In genomic region chr2:102820790-102821189, GRCm38 (mm10) we compare ENCODE assay signal across 18 mouse cellular contexts.
A peak's percentile ranks its signal among the peaks of the same experiment; 100 is the strongest.
DNase-seq lines count a peak whose midpoint lies in the region; ATAC-seq and TF ChIP-seq lines count a peak whose summit lies in the region.
"Had no signal": no experiment of that assay in that cellular context is flagged by ENCODE, and none has a peak within 500 bp of the region (broad histone marks: within the 10 kb centered on the region; RNA-seq: fewer than 3 reads in every experiment).

No protein-coding gene starts in this region.

- no peak overlapping the region for H3K4me2 ChIP-seq in hindbrain, embryonic 11.5 days (replicated peaks; ENCODE audit: low read depth, low read length)
- no peak overlapping the region for H3K4me2 ChIP-seq in CH12.LX (ENCODE audit: insufficient read depth, low read depth, poor library complexity, severe bottlenecking)
- no peak overlapping the region for H3K4me2 ChIP-seq in embryonic facial prominence, embryonic 13.5 days
- H3K4me2 ChIP-seq: heart, embryonic 13.5 days; liver, embryonic 13.5 days; lung, embryonic 15.5 days; midbrain, embryonic 12.5 days; stomach, embryonic 15.5 days had no signal

- TF ChIP-seq EP300 in CH12.LX (IDR thresholded peaks at IDR 0.05; ENCODE audit: low read length): no peak

- 0 out of 2 replicates have a peak overlapping the region, but pooled peaks have one; percentile 29 for H3K27ac ChIP-seq in hindbrain, embryonic 10.5 days
- no peak overlapping the region for H3K27ac ChIP-seq in hindbrain, embryonic 11.5 days (ENCODE audit: low read depth, low read length)
- H3K27ac ChIP-seq in CH12.LX (ENCODE audit: insufficient read depth, low read depth): no peak overlapping the region
- peak overlapping the region; percentile 35; the same call in 1 of the 2 replicates for H3K27ac ChIP-seq in embryonic facial prominence, embryonic 13.5 days
- H3K27ac ChIP-seq in limb, embryonic 10.5 days: peak overlapping the region; percentile 87
- H3K27ac ChIP-seq: heart, embryonic 13.5 days; liver, embryonic 13.5 days; lung, embryonic 15.5 days; midbrain, embryonic 12.5 days; stomach, embryonic 15.5 days had no signal

- dilution Hi-C loops in CH12.LX (cut with MboI; ENCODE audit: extremely low pct_ligation_motif_present, extremely low pct_unique_long_range_greater_than_20kb, low sequenced_read_pairs): no loop called here

- no peak overlapping the region for H3K9ac ChIP-seq in hindbrain, embryonic 11.5 days (ENCODE audit: low read depth, low read length)
- H3K9ac ChIP-seq in CH12.LX (ENCODE audit: insufficient read depth, low read depth): no peak overlapping the region
- no peak overlapping the region for H3K9ac ChIP-seq in embryonic facial prominence, embryonic 13.5 days
- H3K9ac ChIP-seq: heart, embryonic 13.5 days; liver, embryonic 13.5 days; lung, embryonic 15.5 days; midbrain, embryonic 12.5 days; stomach, embryonic 15.5 days had no signal

- H3K4me3 ChIP-seq in hindbrain, embryonic 10.5 days: no peak overlapping the region
- H3K4me3 ChIP-seq in hindbrain, embryonic 11.5 days (ENCODE audit: low read depth, low read length): no peak overlapping the region
- no peak overlapping the region for H3K4me3 ChIP-seq in CH12.LX (replicated peaks in 1 of 3; ENCODE audit: low read depth in 2 of 3, low read length in 2 of 3, poor library complexity in 1 of 3)
- no peak overlapping the region for H3K4me3 ChIP-seq in embryonic facial prominence, embryonic 13.5 days
- H3K4me3 ChIP-seq in limb, embryonic 10.5 days: no peak overlapping the region
- H3K4me3 ChIP-seq: heart, embryonic 13.5 days; liver, embryonic 13.5 days; lung, embryonic 15.5 days; midbrain, embryonic 12.5 days; stomach, embryonic 15.5 days had no signal

- TF ChIP-seq CTCF in CH12.LX (conservative IDR thresholded peaks at IDR 0.05 in 1 of 2, IDR thresholded peaks at IDR 0.05 in 1 of 2; ENCODE audit: low read depth in 2 of 2, low read length in 2 of 2): no peak

- DNase-seq in hindbrain, embryonic 10.5 days (ENCODE audit: low spot score): no peak
- DNase-seq in hindbrain, embryonic 11.5 days (ENCODE audit: low spot score): no peak
- DNase-seq in CH12.LX (ENCODE audit: extremely low read depth): no peak
- DNase-seq in limb, embryonic 10.5 days (ENCODE audit: low spot score): no peak
- no peak for DNase-seq in frontal cortex, postnatal 10 days (ENCODE audit: low spot score in 2 of 2)
- DNase-seq in c-Kit-positive CD71-positive TER-119-positive erythroid progenitor cells, embryonic 14.5 days (ENCODE audit: low spot score): no peak
- no peak for DNase-seq in adrenal gland, adult (ENCODE audit: inconsistent age in 2 of 2, low spot score in 1 of 2)
- DNase-seq: adrenal gland, adult 2 months; B cell, adult 2 months; liver, embryonic 13.5 days; thymus, adult 18-20 months; thymus, postnatal 4 days had no signal

- in situ Hi-C loops in CH12.LX (cut with MboI; ENCODE audit: low pct_ligation_motif_present, low pct_unique_long_range_greater_than_20kb, low sequenced_read_pairs): no loop called here

- H3K27me3 ChIP-seq in hindbrain, embryonic 10.5 days (ENCODE audit: insufficient read depth, poor library complexity, severe bottlenecking): no peaks in the 10 kb centered on the region
- no peaks in the 10 kb centered on the region for H3K27me3 ChIP-seq in hindbrain, embryonic 11.5 days (ENCODE audit: control insufficient read depth, insufficient read depth, low read length)
- H3K27me3 ChIP-seq in CH12.LX (replicated peaks): no peaks in the 10 kb centered on the region
- H3K27me3 ChIP-seq in embryonic facial prominence, embryonic 13.5 days: no peaks in the 10 kb centered on the region
- no peaks in the 10 kb centered on the region for H3K27me3 ChIP-seq in limb, embryonic 10.5 days (ENCODE audit: low read depth, poor library complexity, severe bottlenecking)
- H3K27me3 ChIP-seq: heart, embryonic 13.5 days; liver, embryonic 13.5 days; lung, embryonic 15.5 days; midbrain, embryonic 12.5 days; stomach, embryonic 15.5 days had no signal

- WGBS in hindbrain, embryonic 10.5 days: 83% methylated on average over 8 of the region's 8 CpGs
- 85% methylated on average over 8 of the region's 8 CpGs for WGBS in hindbrain, embryonic 11.5 days
- WGBS in embryonic facial prominence, embryonic 13.5 days: 67% methylated on average over 8 of the region's 8 CpGs
- 84% methylated on average over 8 of the region's 8 CpGs for WGBS in limb, embryonic 10.5 days

- peaks cover 5% of the 10 kb centered on the region for H3K4me1 ChIP-seq in hindbrain, embryonic 10.5 days (replicated peaks)
- H3K4me1 ChIP-seq in hindbrain, embryonic 11.5 days (replicated peaks; ENCODE audit: control insufficient read depth, insufficient read depth, low read length): no peaks in the 10 kb centered on the region
- peaks cover 2 to 17% of the 10 kb centered on the region in 2 experiments; a peak in 2 of 4 replicates for H3K4me1 ChIP-seq in CH12.LX (ENCODE audit: control insufficient read depth in 1 of 2, insufficient read depth in 2 of 2)
- H3K4me1 ChIP-seq in embryonic facial prominence, embryonic 13.5 days: peaks cover 21% of the 10 kb centered on the region
- peaks cover 26% of the 10 kb centered on the region for H3K4me1 ChIP-seq in limb, embryonic 10.5 days
- H3K4me1 ChIP-seq: heart, embryonic 13.5 days; liver, embryonic 13.5 days; lung, embryonic 15.5 days; stomach, embryonic 15.5 days had no signal

- no peaks in the 10 kb centered on the region for H3K36me3 ChIP-seq in hindbrain, embryonic 10.5 days
- no peaks in the 10 kb centered on the region for H3K36me3 ChIP-seq in hindbrain, embryonic 11.5 days (ENCODE audit: control insufficient read depth, insufficient read depth, low read length)
- peaks cover 79 to 99% of the 10 kb centered on the region in 2 experiments for H3K36me3 ChIP-seq in CH12.LX (replicated peaks in 1 of 2; ENCODE audit: control insufficient read depth in 1 of 2, insufficient read depth in 1 of 2, low read length in 1 of 2)
- peaks cover 3% of the 10 kb centered on the region; the same call in 1 of the 2 replicates for H3K36me3 ChIP-seq in embryonic facial prominence, embryonic 13.5 days
- H3K36me3 ChIP-seq in limb, embryonic 10.5 days: no peaks in the 10 kb centered on the region
- H3K36me3 ChIP-seq: midbrain, embryonic 12.5 days; stomach, embryonic 15.5 days had no signal

- ATAC-seq in hindbrain, embryonic 11.5 days (ENCODE audit: low FRiP score): no peak
- no peak for ATAC-seq in embryonic facial prominence, embryonic 13.5 days (ENCODE audit: insufficient number of reproducible peaks, insufficient read depth, low FRiP score, low TSS enrichment, low read depth)
- ATAC-seq: forebrain, embryonic 14.5 days had no signal

- TF ChIP-seq RAD21 in CH12.LX (IDR thresholded peaks at IDR 0.05; ENCODE audit: low read depth, low read length): no peak

- no peaks in the 10 kb centered on the region for H3K9me3 ChIP-seq in hindbrain, embryonic 10.5 days
- H3K9me3 ChIP-seq in hindbrain, embryonic 11.5 days (ENCODE audit: control insufficient read depth, low read length): no peaks in the 10 kb centered on the region
- H3K9me3 ChIP-seq in CH12.LX (replicated peaks; ENCODE audit: low read length): no peaks in the 10 kb centered on the region
- no peaks in the 10 kb centered on the region for H3K9me3 ChIP-seq in embryonic facial prominence, embryonic 13.5 days
- H3K9me3 ChIP-seq in limb, embryonic 10.5 days (replicated peaks): no peaks in the 10 kb centered on the region
- H3K9me3 ChIP-seq: heart, embryonic 13.5 days; liver, embryonic 13.5 days; lung, embryonic 15.5 days; midbrain, embryonic 12.5 days; stomach, embryonic 15.5 days had no signal

- no peaks in the 10 kb centered on the region for H3K79me2 ChIP-seq in CH12.LX (replicated peaks; ENCODE audit: control insufficient read depth, extremely low read depth, insufficient read depth, poor library complexity, severe bottlenecking)

- peak; percentile 13; the same call in 1 of the 2 replicates for TF ChIP-seq POLR2A in CH12.LX (IDR thresholded peaks at IDR 0.05; ENCODE audit: low read depth, low read length)

TF ChIP-seq in CH12.LX, 34 proteins besides CTCF, POLR2A, EP300 and RAD21:
- TF ChIP-seq CHD2 (IDR thresholded peaks at IDR 0.05; ENCODE audit: low read length): no peak
- TF ChIP-seq JUN (IDR thresholded peaks at IDR 0.05; ENCODE audit: insufficient read depth, low read depth, low read length): no peak
- no peak for TF ChIP-seq ELF1 (IDR thresholded peaks at IDR 0.05; ENCODE audit: low read depth, low read length)
- no peak for TF ChIP-seq ETS1 (conservative IDR thresholded peaks at IDR 0.05; ENCODE audit: low read depth, low read length)
- no peak for TF ChIP-seq TCF12 (IDR thresholded peaks at IDR 0.05; ENCODE audit: low read depth, low read length)
- no peak for TF ChIP-seq NELFE (IDR thresholded peaks at IDR 0.05; ENCODE audit: low read depth, low read length)
- TF ChIP-seq USF1 (IDR thresholded peaks at IDR 0.05; ENCODE audit: low read depth, low read length): no peak
- no peak for TF ChIP-seq USF2 (conservative IDR thresholded peaks at IDR 0.05; ENCODE audit: low read depth, low read length)
- TF ChIP-seq TBP (conservative IDR thresholded peaks at IDR 0.05; ENCODE audit: low read depth, low read length): no peak
- TF ChIP-seq JUND (conservative IDR thresholded peaks at IDR 0.05; ENCODE audit: low read depth, low read length): no peak
- TF ChIP-seq E2F4 (IDR thresholded peaks at IDR 0.05; ENCODE audit: insufficient replicate concordance, low read depth, low read length): no peak
- TF ChIP-seq MYC (IDR thresholded peaks at IDR 0.05; ENCODE audit: low read depth, low read length): no peak
- TF ChIP-seq ZKSCAN1 (IDR thresholded peaks at IDR 0.05; ENCODE audit: borderline replicate concordance, low read depth, low read length): no peak
- TF ChIP-seq PAX5 (IDR thresholded peaks at IDR 0.05; ENCODE audit: low read length): no peak
- no peak; the same call in 1 of the 2 replicates for TF ChIP-seq POLR2AphosphoS2 (IDR thresholded peaks at IDR 0.05; ENCODE audit: low read depth, low read length)
- no peak for TF ChIP-seq MAX (IDR thresholded peaks at IDR 0.05; ENCODE audit: low read length)
- TF ChIP-seq KAT2A (IDR thresholded peaks at IDR 0.05; ENCODE audit: insufficient replicate concordance, low read length): no peak
- no peak for TF ChIP-seq RCOR1 (conservative IDR thresholded peaks at IDR 0.05; ENCODE audit: low read depth, low read length)
- TF ChIP-seq MEF2A (IDR thresholded peaks at IDR 0.05; ENCODE audit: borderline replicate concordance, low read depth, low read length): no peak

Comparison
In these comparisons a context has a peak if more than half of its experiments do, and no peak if none do; other contexts are left out.
1. H3K27ac ChIP-seq: peak in hindbrain, embryonic 10.5 days (single experiment), embryonic facial prominence, embryonic 13.5 days (single experiment) and limb, embryonic 10.5 days (single experiment); none in hindbrain, embryonic 11.5 days (single experiment) and CH12.LX (single experiment).